Mouse (Mus musculus) bone marrow macrophage, adult 2 months (primary cell): Measurements from ENCODE around the gene Pde4d.
"Not testable (repeated sequence)": the region's sequence is repeated elsewhere in the genome, so short reads cannot be mapped to it uniquely, and the experiment has no call there.

Experiments used
- CTCF ChIP-seq: IDR thresholded peaks from 2 replicates; pipeline ENCODE4 v1.5.1; 2012; ENCODE audit warnings: low read depth, mild to moderate bottlenecking, low read length, moderate library complexity
- POLR2A ChIP-seq: IDR thresholded peaks from 2 replicates; pipeline ENCODE4 v1.6.1; 2012; ENCODE audit warnings: mild to moderate bottlenecking, low read depth, low read length, borderline replicate concordance

DNA sequence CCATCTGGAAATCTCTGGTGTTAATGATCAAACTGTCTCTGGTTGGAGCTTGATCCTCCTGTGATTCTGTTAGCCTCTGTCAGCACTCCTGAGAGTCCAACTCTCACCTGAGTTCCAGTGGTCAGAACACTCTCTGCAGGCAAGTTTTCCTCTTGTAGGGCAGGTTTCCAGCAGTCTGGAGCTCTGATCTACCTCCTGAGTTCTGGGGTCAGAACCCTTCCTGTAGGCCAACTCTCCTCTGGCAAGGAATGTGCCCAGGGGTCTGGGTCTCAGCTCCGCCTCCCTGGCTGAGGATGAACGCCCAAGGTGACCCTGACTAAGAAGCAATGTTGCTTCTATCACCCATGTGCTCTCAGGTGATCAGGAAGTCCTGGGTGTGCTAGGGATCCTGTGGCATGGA is 284.6 kb downstream of the Pde4d start:
- not testable (repeated sequence) for TF ChIP-seq CTCF, POLR2A
